14 mouse cellular contexts compared by ENCODE assay signal in the genomic region with DNA sequence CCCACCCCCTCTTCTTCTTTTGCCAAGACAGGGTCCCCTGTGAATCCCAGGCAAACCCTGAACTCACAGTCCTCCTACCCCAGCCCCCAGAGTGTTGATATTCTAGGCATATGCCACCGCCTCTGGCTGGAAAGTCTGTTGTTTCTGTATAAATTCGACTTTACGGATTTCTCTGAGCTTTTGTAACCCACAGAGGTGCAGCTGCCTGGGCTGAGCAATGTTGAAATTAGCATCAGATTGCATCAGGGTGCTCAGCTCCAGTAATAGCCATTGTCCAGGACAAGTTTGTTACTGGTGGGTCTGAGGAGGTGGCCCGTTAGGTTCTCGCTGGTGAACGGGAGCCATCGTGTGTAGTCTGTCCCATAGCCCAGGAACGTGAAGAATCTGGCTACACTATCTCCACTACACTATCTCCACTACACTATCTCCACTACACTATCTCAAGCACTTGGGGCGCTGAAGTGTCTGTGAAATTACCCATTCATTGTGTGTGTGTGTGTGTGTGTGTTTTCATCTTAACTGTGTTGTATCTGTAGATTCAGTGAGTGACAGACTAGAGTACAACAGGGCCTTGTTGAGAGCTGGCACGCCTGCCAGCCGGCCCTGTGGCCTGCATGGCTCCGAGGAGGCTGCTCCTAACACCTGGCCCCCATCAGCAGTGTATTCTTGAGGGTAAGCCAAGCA.
DNase-seq lines count a peak whose midpoint lies in the region; ATAC-seq lines count a peak whose summit lies in the region.
"Had no signal": no experiment of that assay in that cellular context is flagged by ENCODE, and none has a peak within 500 bp of the region (broad histone marks: within the 10 kb centered on the region; RNA-seq: fewer than 3 reads in every experiment).

No protein-coding gene starts in this region.

- peak overlapping the region; percentile 69 for H3K27ac ChIP-seq in hindbrain, embryonic 10.5 days
- no peak overlapping the region for H3K27ac ChIP-seq in hindbrain, embryonic 11.5 days (ENCODE audit: low read depth, low read length)
- H3K27ac ChIP-seq in embryonic facial prominence, embryonic 10.5 days (replicated peaks) = peak overlapping the region; percentile 59
- H3K27ac ChIP-seq in heart, embryonic 16.5 days (ENCODE audit: low read length) = peak overlapping the region; percentile 75
- H3K27ac ChIP-seq: kidney, postnatal 0 days had no signal

- H3K9me3 ChIP-seq in hindbrain, embryonic 10.5 days = no peaks in the 10 kb centered on the region
- no peaks in the 10 kb centered on the region for H3K9me3 ChIP-seq in hindbrain, embryonic 11.5 days (ENCODE audit: control insufficient read depth, low read length)
- H3K9me3 ChIP-seq in embryonic facial prominence, embryonic 10.5 days = no peaks in the 10 kb centered on the region; the same call in 1 of the 2 replicates
- H3K9me3 ChIP-seq in heart, embryonic 16.5 days (replicated peaks; ENCODE audit: control insufficient read depth, low read length) = no peaks in the 10 kb centered on the region
- H3K9me3 ChIP-seq: G1E had no signal

- H3K4me3 ChIP-seq in hindbrain, embryonic 10.5 days = no peak overlapping the region
- no peak overlapping the region for H3K4me3 ChIP-seq in hindbrain, embryonic 11.5 days (ENCODE audit: low read depth, low read length)
- no peak overlapping the region for H3K4me3 ChIP-seq in embryonic facial prominence, embryonic 10.5 days
- H3K4me3 ChIP-seq in heart, embryonic 16.5 days (ENCODE audit: low read length) = no peak overlapping the region

- no peak overlapping the region for H3K4me2 ChIP-seq in hindbrain, embryonic 11.5 days (replicated peaks; ENCODE audit: low read depth, low read length)
- H3K4me2 ChIP-seq in heart, embryonic 16.5 days (ENCODE audit: low read depth, low read length) = peak overlapping the region; percentile 41

- no peak overlapping the region for H3K9ac ChIP-seq in hindbrain, embryonic 11.5 days (ENCODE audit: low read depth, low read length)
- H3K9ac ChIP-seq in heart, embryonic 16.5 days (ENCODE audit: low read length) = no peak overlapping the region

- H3K27me3 ChIP-seq in hindbrain, embryonic 10.5 days (ENCODE audit: insufficient read depth, poor library complexity, severe bottlenecking) = no peaks in the 10 kb centered on the region
- H3K27me3 ChIP-seq in hindbrain, embryonic 11.5 days (ENCODE audit: control insufficient read depth, insufficient read depth, low read length) = no peaks in the 10 kb centered on the region
- H3K27me3 ChIP-seq in embryonic facial prominence, embryonic 10.5 days (replicated peaks; ENCODE audit: low read depth, poor library complexity, severe bottlenecking) = no peaks in the 10 kb centered on the region
- H3K27me3 ChIP-seq in heart, embryonic 16.5 days (ENCODE audit: control insufficient read depth, insufficient read depth, low read length) = peaks cover 6% of the 10 kb centered on the region; the same call in 1 of the 2 replicates

- WGBS in hindbrain, embryonic 10.5 days = 79% methylated on average over 12 of the region's 12 CpGs
- 83% methylated on average over 12 of the region's 12 CpGs for WGBS in hindbrain, embryonic 11.5 days
- 78% methylated on average over 12 of the region's 12 CpGs for WGBS in embryonic facial prominence, embryonic 10.5 days
- WGBS in heart, embryonic 16.5 days = 35% methylated on average over 12 of the region's 12 CpGs

- no peak for ATAC-seq in hindbrain, embryonic 11.5 days (ENCODE audit: low FRiP score)
- ATAC-seq in heart, embryonic 16.5 days (replicated peaks; ENCODE audit: extremely low read depth, insufficient read depth, low FRiP score) = peak; percentile 91

- H3K36me3 ChIP-seq in hindbrain, embryonic 10.5 days = no peaks in the 10 kb centered on the region
- H3K36me3 ChIP-seq in hindbrain, embryonic 11.5 days (ENCODE audit: control insufficient read depth, insufficient read depth, low read length) = no peaks in the 10 kb centered on the region
- H3K36me3 ChIP-seq in embryonic facial prominence, embryonic 10.5 days (replicated peaks) = no peaks in the 10 kb centered on the region
- no peaks in the 10 kb centered on the region for H3K36me3 ChIP-seq in heart, embryonic 16.5 days (ENCODE audit: control insufficient read depth, insufficient read depth)
- H3K36me3 ChIP-seq: G1E had no signal

- peaks cover 17% of the 10 kb centered on the region for H3K4me1 ChIP-seq in hindbrain, embryonic 10.5 days (replicated peaks)
- no peaks in the 10 kb centered on the region for H3K4me1 ChIP-seq in hindbrain, embryonic 11.5 days (replicated peaks; ENCODE audit: control insufficient read depth, insufficient read depth, low read length)
- H3K4me1 ChIP-seq in embryonic facial prominence, embryonic 10.5 days = peaks cover 15% of the 10 kb centered on the region
- H3K4me1 ChIP-seq in heart, embryonic 16.5 days (ENCODE audit: control insufficient read depth, insufficient read depth, low read length) = peaks cover 31% of the 10 kb centered on the region

- no peak for DNase-seq in hindbrain, embryonic 10.5 days (ENCODE audit: low spot score)
- DNase-seq in hindbrain, embryonic 11.5 days (ENCODE audit: low spot score) = no peak
- DNase-seq in MN1 (ENCODE audit: low spot score) = peak; percentile 22
- no peak for DNase-seq in embryonic facial prominence, embryonic 10.5 days (ENCODE audit: low spot score)
- DNase-seq in testis, postnatal 14 days (ENCODE audit: low spot score) = no peak
- no peak for DNase-seq in gastrocnemius, adult 18-20 months (ENCODE audit: low spot score)
- DNase-seq: cerebellum, adult 8-10 months; layer of hippocampus, adult 9-11 months; lung, adult 18-20 months; right cerebral cortex, adult 18-20 months; thymus, adult 2 months had no signal
